Mouse (Mus musculus) cerebral cortex, adult 2 months (tissue): ENCODE data around the gene Rplp0.

Experiments
- WGBS: fragments of 180-500 bp; shearing (Covaris S2); methylation state at CpG from one replicate; pipeline ENCODE4 v1.1.7; 2018; 5-methylcytosine and 5-hydroxymethylcytosine counted together

The Rplp0 gene

GRCm38 (mm10) chr5:115559237-115560101, at the start of gene Rplp0:
TSS of gene Rplp0 (plus strand) at chr5:115559467.
- under 1% methylated on average over 76 of the region's 78 CpGs for WGBS

- 55% methylated on average over 15 of the region's 15 CpGs for WGBS
Observed at GRCm38 (mm10) chr5:115509790-115510689, 49.2 kb upstream of the Rplp0 start.

- 92% methylated on average over 7 of the region's 7 CpGs for WGBS
Observed at GRCm38 (mm10) chr5:115512375-115512774, 46.9 kb upstream of the Rplp0 start.

GRCm38 (mm10) chr5:115513246-115513645, 46.0 kb upstream of the Rplp0 start:
- WGBS: 97% methylated on average over 14 of the region's 14 CpGs

- WGBS: 92% methylated on average over 16 of the region's 16 CpGs
Observed at GRCm38 (mm10) chr5:115513721-115514120, 45.5 kb upstream of the Rplp0 start.

- 88% methylated on average over 6 of the region's 6 CpGs for WGBS
Observed at GRCm38 (mm10) chr5:115514346-115514745, 44.9 kb upstream of the Rplp0 start.

- WGBS: 35% methylated on average over 20 of the region's 20 CpGs
Observed at GRCm38 (mm10) chr5:115514896-115515587, 44.2 kb upstream of the Rplp0 start.

GRCm38 (mm10) chr5:115516081-115516907, 43.0 kb upstream of the Rplp0 start:
- 75% methylated on average over 32 of the region's 32 CpGs for WGBS

- 80% methylated on average over 7 of the region's 7 CpGs for WGBS
Observed at GRCm38 (mm10) chr5:115516908-115517307, 42.4 kb upstream of the Rplp0 start.

- 94% methylated on average over 9 of the region's 9 CpGs for WGBS
Observed at GRCm38 (mm10) chr5:115517501-115517900, 41.8 kb upstream of the Rplp0 start.

- 99% methylated on average over 7 of the region's 8 CpGs for WGBS
Observed at GRCm38 (mm10) chr5:115518214-115518613, 41.1 kb upstream of the Rplp0 start.

- WGBS: 67% methylated on average over 21 of the region's 21 CpGs
Observed at GRCm38 (mm10) chr5:115520325-115520869, 38.9 kb upstream of the Rplp0 start.

- 71% methylated on average over 21 of the region's 21 CpGs for WGBS
Observed at GRCm38 (mm10) chr5:115521553-115522461, 37.5 kb upstream of the Rplp0 start.

- WGBS: 87% methylated on average over 4 of the region's 4 CpGs
Observed at GRCm38 (mm10) chr5:115522531-115522930, 36.7 kb upstream of the Rplp0 start.

- 78% methylated on average over 15 of the region's 15 CpGs for WGBS
Observed at GRCm38 (mm10) chr5:115522981-115523499, 36.2 kb upstream of the Rplp0 start.

- 56% methylated on average over 15 of the region's 15 CpGs for WGBS
Observed at GRCm38 (mm10) chr5:115523971-115524370, 35.3 kb upstream of the Rplp0 start.

GRCm38 (mm10) chr5:115524471-115524870, 34.8 kb upstream of the Rplp0 start:
- WGBS: 76% methylated on average over 12 of the region's 12 CpGs

- 84% methylated on average over 4 of the region's 4 CpGs for WGBS
Observed at GRCm38 (mm10) chr5:115525416-115525815, 33.9 kb upstream of the Rplp0 start.

- 74% methylated on average over 9 of the region's 9 CpGs for WGBS
Observed at GRCm38 (mm10) chr5:115525943-115526342, 33.3 kb upstream of the Rplp0 start.
